Mouse (Mus musculus) midbrain, postnatal 0 days (tissue): Measurements from ENCODE around the gene Hnf1b. TPM values are rescaled to one million over a fixed set of nuclear protein-coding genes. Genes with fewer than 3 reads are reported as not detected.

ENCODE experiments used
- ATAC-seq: fragments of 200-750 bp; cut with Nextera tagmentation; 2 replicates; pipeline ENCODE4 v1.8.0; 2017; ENCODE audit warnings: moderate number of reproducible peaks, mild to moderate bottlenecking, moderate TSS enrichment, moderate library complexity; ENCODE audit not compliant: low FRiP score
- DNase-seq: peaks from one replicate; pipeline ENCODE4 v3.0.0-alpha.2; 2015; ENCODE audit warnings: low spot score
- H3K27ac ChIP-seq: fragments of 300-500 bp; sonication (generic); 2 replicates; pipeline ENCODE4 v1.5.1; 2014; ENCODE audit warnings: low read depth, mild to moderate bottlenecking, low read length, mixed read lengths
- H3K27me3 ChIP-seq: fragments of 300-500 bp; sonication (generic); 2 replicates; pipeline ENCODE4 v1.6.1; 2014; ENCODE audit warnings: low read length, control low read depth, mixed read lengths; ENCODE audit not compliant: insufficient read depth
- H3K36me3 ChIP-seq: fragments of 300-500 bp; sonication (generic); 2 replicates; pipeline ENCODE4 v1.6.1; 2014; ENCODE audit warnings: low read length, control low read depth, mixed read lengths; ENCODE audit not compliant: insufficient read depth
- H3K4me1 ChIP-seq: fragments of 300-500 bp; sonication (generic); 2 replicates; pipeline ENCODE4 v1.6.1; 2014; ENCODE audit warnings: mild to moderate bottlenecking, control low read depth, antibody characterized with exemption, low read length, mixed read lengths; ENCODE audit not compliant: insufficient read depth
- H3K4me2 ChIP-seq: fragments of 300-500 bp; sonication (generic); 2 replicates; pipeline ENCODE4 v1.6.1; 2014; ENCODE audit warnings: low read depth, mild to moderate bottlenecking, low read length, mixed read lengths; ENCODE audit not compliant: poor library complexity, severe bottlenecking
- H3K4me3 ChIP-seq: fragments of 300-500 bp; sonication (generic); 2 replicates; pipeline ENCODE4 v1.5.1; 2014; ENCODE audit warnings: low read depth, mild to moderate bottlenecking, low read length, moderate library complexity
- H3K9ac ChIP-seq: fragments of 300-500 bp; sonication (generic); replicated peaks from 2 replicates; pipeline ENCODE4 v1.6.1; 2014; ENCODE audit warnings: mild to moderate bottlenecking, low read length, moderate library complexity, mixed read lengths; ENCODE audit not compliant: poor library complexity, severe bottlenecking
- H3K9me3 ChIP-seq: fragments of 300-500 bp; sonication (generic); 2 replicates; pipeline ENCODE4 v1.6.1; 2016; ENCODE audit warnings: low read length, control low read depth
- CTCF ChIP-seq: IDR thresholded peaks from 2 replicates; pipeline ENCODE4 v1.5.1; 2016; ENCODE audit warnings: antibody characterized with exemption, mild to moderate bottlenecking
- WGBS: fragments of 180-500 bp; shearing (Covaris S2); extraction: QIAGEN DNeasy Blood & Tissue Kit; methylation state at CpG from one replicate; pipeline ENCODE4 v1.1.7; 2014; 5-methylcytosine and 5-hydroxymethylcytosine counted together
- polyA plus RNA-seq: library from polyadenylated mRNA; unstranded; fragments of >200 nt; fragmentation: Nextera tagmentation; extraction: Ambion mirVana; gene quantifications from 2 replicates; pipeline ENCODE4 v1.2.1, GENCODE M21; 2015
- total RNA-seq: library from RNA; depleted of rRNA; stranded (reverse); fragments of >200 nt; gene quantifications from 2 replicates; pipeline ENCODE4 v1.2.3, GENCODE M21; 2014

Hnf1b gene
- total and polyA plus RNA-seq, 2 experiments from 2014 or later: 0.31 TPM; not detected in 1

DNA sequence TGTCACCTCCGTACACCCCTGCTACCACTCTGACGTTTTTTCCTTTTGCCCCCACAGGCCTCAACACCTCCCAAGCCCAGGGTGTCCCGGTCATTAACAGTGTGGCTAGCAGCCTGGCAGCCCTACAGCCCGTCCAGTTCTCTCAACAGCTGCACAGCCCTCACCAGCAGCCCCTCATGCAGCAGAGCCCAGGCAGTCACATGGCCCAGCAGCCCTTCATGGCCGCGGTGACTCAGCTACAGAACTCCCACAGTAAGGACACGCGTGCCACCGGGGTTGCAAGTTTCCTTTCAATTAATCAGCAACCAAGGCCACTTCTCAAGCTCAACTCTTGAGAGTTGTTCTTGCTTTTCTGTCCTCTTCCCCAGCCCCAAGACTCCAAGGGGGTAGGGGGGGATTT lies 43.5 kb downstream of the Hnf1b start:
- WGBS: 84% methylated on average over 9 of the region's 9 CpGs
- no peak for DNase-seq

DNA sequence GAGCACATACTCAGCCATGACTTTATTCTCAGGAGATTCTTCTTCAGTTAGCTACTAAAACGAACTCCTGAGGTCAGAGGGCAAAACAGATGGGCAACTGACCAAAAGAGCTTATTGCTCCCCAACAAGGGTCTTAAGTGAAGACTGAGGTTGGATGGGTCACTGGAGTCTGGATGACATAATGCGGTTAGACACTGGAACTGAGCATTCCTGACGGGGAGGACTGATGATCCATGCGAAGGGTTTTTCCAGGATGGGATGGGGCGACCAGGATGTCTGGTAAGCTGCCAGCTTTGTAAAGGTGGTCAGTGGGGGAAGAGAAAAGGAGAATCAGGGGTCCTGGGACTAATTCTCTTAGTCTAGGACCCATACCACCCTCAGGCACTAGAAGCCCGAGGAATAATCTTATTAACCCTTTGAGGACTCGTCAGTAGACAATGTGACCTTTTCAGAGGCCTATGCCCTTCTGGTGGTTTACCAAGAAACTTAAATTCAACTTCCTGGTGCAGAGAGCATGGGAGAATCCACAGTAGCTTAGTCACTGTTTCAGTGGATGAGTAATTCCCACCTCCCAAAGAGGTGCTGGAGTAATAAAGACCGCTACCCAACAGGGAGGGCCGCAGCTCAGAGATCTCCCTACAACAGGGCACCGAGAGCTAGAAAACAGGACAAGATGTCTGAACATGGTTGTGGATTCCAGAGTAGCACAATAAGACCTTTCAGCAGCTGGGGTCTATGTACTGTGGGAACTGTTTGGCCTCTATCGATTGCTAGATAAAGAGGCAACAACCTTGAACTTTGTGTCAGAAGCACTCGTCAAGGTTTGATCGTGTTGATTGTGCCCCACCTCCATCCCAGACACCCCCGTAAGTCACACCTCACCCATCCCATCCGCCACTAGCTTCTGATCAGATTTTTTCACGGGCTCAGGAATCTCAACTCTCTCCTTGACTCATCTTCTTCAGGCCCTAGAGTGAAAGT lies 46.9 kb downstream of the Hnf1b start:
- Histone ChIP-seq H3K4me2 (no peak overlapping the region), H3K4me3 (no peak overlapping the region), H3K9me3 (no peaks in the 10 kb centered on the region), H3K27ac (no peak overlapping the region), H3K27me3 (no peaks in the 10 kb centered on the region), H3K9ac (no peak overlapping the region), H3K4me1 (no peaks in the 10 kb centered on the region), H3K36me3 (no peaks in the 10 kb centered on the region)
- no peak for DNase-seq
- 77% methylated on average over 16 of the region's 16 CpGs for WGBS
- no peak for ATAC-seq
- no peak for TF ChIP-seq CTCF

More for the DNA sequence above, 43.5 kb downstream of the Hnf1b start:
- H3K27me3 ChIP-seq: no peaks in the 10 kb centered on the region
- no peak overlapping the region for H3K4me2 ChIP-seq
- no peak for TF ChIP-seq CTCF
- H3K4me3 ChIP-seq: no peak overlapping the region
- no peaks in the 10 kb centered on the region for H3K36me3 ChIP-seq
- no peak overlapping the region for H3K9ac ChIP-seq
- H3K9me3 ChIP-seq: no peaks in the 10 kb centered on the region
- no peaks in the 10 kb centered on the region for H3K4me1 ChIP-seq
- no peak overlapping the region for H3K27ac ChIP-seq
- ATAC-seq: no peak

DNA sequence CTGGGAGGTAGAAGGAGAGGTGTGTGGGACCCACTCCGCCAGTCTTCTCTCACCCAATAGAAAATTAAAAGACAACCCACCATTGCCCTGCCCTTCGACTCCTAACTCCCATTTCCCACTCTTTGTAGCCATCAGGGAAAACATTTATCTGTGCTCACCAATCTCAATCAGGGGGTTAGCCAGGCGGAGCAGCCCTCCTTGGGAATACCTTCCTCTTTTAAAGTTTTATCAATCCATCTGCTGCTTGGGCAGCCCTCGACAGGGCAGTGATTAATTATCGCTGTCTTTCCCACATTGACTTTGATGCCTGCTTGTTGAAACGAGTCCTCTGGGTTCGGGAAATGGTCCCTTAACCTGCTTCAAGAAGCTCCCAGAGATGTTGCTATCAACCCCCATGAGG lies 47.7 kb downstream of the Hnf1b start:
- Histone ChIP-seq H3K36me3 (no peaks in the 10 kb centered on the region), H3K4me1 (no peaks in the 10 kb centered on the region), H3K9me3 (no peaks in the 10 kb centered on the region), H3K27ac (no peak overlapping the region), H3K27me3 (no peaks in the 10 kb centered on the region), H3K4me3 (no peak overlapping the region), H3K4me2 (no peak overlapping the region), H3K9ac (no peak overlapping the region)
- 84% methylated on average over 7 of the region's 7 CpGs for WGBS
- no peak for DNase-seq
- TF ChIP-seq CTCF: no peak
- no peak for ATAC-seq

DNA sequence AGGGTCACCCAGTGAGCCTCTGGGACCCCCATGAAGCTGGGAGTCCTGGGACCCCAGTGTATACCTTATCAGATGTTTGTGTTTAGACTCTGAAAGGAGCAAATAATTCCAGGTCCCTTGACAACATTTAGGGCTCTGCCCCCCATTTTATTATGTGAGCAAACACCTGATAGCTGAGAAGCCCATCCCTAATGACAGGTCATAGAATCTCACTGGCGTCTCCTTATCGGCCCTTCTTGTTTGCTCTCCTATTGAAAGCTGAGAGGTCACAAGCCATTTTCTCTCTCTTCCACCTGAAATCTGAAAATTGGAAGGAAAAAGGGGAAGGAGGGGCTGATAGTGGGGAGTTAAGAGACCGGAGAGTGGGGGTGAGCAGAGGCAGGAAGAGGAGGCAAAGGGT lies 52.9 kb downstream of the Hnf1b start:
- H3K9me3 ChIP-seq: no peaks in the 10 kb centered on the region
- H3K27me3 ChIP-seq: no peaks in the 10 kb centered on the region
- no peaks in the 10 kb centered on the region for H3K4me1 ChIP-seq
- no peak for ATAC-seq
- no peak overlapping the region for H3K9ac ChIP-seq
- no peak overlapping the region for H3K4me2 ChIP-seq
- no peak for DNase-seq
- H3K36me3 ChIP-seq: no peaks in the 10 kb centered on the region
- 90% methylated on average over 3 of the region's 3 CpGs for WGBS
- TF ChIP-seq CTCF: no peak
- H3K4me3 ChIP-seq: no peak overlapping the region
- H3K27ac ChIP-seq: no peak overlapping the region

DNA sequence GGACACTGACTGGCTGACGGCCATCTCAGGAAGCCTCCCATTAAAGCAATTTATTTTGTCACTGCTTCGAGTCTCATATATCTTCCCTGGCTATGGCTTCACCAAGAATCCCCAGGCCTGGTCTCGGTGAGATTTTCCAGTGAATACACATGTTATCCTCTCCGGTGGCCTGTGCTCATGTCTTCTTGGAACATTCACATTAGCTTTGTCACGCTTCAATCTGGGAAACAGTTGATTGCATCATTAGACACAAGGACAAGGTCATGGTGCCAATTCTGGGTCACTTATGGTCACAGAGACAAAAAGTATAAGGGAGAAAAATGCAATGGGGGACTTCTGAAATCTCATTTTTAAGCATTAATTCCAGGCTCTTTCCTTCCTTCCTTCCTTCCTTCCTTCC lies 55.9 kb downstream of the Hnf1b start:
- Histone ChIP-seq H3K27ac (no peak overlapping the region), H3K4me1 (no peaks in the 10 kb centered on the region), H3K9ac (no peak overlapping the region), H3K9me3 (no peaks in the 10 kb centered on the region), H3K4me2 (no peak overlapping the region), H3K27me3 (no peaks in the 10 kb centered on the region), H3K36me3 (no peaks in the 10 kb centered on the region), H3K4me3 (no peak overlapping the region)
- TF ChIP-seq CTCF: no peak
- ATAC-seq (no peak), DNase-seq (no peak)
- 75% methylated on average over 5 of the region's 5 CpGs for WGBS

DNA sequence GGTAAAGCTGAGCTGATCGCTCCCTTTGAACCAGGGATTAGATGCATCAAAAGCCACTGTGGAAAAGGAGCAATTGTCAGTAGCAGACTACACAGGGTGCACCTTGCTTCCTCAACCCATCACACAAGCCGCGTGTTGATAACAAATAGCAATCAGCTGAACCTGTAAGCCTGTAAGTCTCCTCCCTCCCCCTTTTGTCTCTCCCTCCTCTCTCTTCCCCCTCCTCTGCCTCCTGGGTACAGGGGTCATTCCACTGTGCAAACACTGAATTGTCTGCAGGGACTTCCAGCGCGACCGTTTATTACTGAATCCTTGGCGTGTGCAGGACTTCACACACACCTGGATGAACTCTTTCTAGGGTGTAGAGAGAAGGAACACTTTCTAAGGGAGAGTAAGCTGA lies 58.5 kb downstream of the Hnf1b start:
- no peaks in the 10 kb centered on the region for H3K27me3 ChIP-seq
- no peak overlapping the region for H3K27ac ChIP-seq
- DNase-seq (no peak), ATAC-seq (no peak)
- no peak overlapping the region for H3K4me3 ChIP-seq
- H3K36me3 ChIP-seq: no peaks in the 10 kb centered on the region
- TF ChIP-seq CTCF: no peak
- no peaks in the 10 kb centered on the region for H3K4me1 ChIP-seq
- H3K4me2 ChIP-seq: no peak overlapping the region
- no peak overlapping the region for H3K9ac ChIP-seq
- no peaks in the 10 kb centered on the region for H3K9me3 ChIP-seq
- 19% methylated on average over 7 of the region's 7 CpGs for WGBS
